Mouse (Mus musculus) bone marrow macrophage, adult 2 months (primary cell): ENCODE results near the gene Atg10.

ENCODE experiments used
- CTCF ChIP-seq: IDR thresholded peaks from 2 replicates; pipeline ENCODE4 v1.5.1; 2012; ENCODE audit warnings: low read depth, mild to moderate bottlenecking, low read length, moderate library complexity
- POLR2A ChIP-seq: IDR thresholded peaks from 2 replicates; pipeline ENCODE4 v1.6.1; 2012; ENCODE audit warnings: mild to moderate bottlenecking, low read depth, low read length, borderline replicate concordance

GRCm38 (mm10) chr13:90886568-90886983 is 337.2 kb downstream of the Atg10 start:
- peak; percentile 61 for TF ChIP-seq CTCF
- no peak for TF ChIP-seq POLR2A
